Mouse (Mus musculus) frontal cortex, postnatal 36 days (tissue): ENCODE results near the gene Tmem101.

Experiments used
- DNase-seq, 2 experiments: peaks; one replicate each; pipeline ENCODE4 v3.0.0; 2022; ENCODE audit warnings: low spot score in 2 of 2

Gene Tmem101

DNA sequence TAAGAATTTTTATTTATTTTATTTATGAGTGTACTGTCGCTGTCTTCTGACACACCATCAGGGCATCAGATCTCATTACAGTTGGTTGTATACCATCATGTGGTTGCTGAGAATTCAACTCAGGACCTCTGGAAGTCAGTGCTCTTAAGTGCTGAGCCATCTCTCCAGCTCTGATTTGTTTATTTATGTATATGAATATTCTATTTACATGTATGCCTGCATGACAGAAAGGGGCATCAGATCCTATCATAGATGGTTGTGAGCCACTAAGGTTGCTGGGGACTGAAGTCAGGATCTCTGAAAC lies 534 bp upstream of the Tmem101 start:
- no peak for DNase-seq

DNA sequence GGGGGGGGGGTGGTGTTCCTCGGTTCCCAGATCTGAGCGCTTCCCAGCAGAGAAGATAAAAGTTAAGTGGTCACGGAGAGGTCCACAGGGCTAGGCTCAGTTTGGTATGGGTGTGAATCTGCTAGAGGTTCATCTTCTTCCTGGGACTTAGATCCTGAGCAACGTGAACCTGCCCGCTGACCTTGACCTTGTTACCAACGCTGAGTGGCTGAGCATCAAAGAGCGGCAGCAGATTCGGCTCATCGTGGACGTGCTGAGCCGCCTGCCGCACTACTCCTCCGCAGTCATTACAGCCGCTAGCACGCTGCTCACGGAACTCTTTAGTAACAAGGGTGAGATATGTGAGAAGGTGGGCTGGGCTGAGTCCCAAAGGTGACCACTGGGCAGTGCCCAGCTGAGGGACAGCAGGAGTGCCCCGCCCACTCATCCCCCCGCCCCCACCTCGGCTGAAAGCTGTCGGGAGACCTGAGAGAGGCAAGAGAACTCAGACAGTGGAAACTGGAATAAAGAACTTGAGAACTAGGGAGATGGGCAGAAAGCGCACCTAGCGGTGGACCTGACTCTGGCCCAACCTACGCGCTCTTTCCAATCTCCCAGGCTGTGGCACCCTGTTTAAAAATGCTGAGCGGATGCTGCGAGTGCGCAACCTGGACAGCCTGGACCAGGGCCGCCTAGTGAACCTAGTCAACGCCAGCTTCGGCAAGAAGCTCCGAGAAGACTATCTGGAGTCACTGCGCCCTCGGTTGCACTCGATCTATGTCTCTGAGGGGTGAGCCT lies 8.8 kb downstream of the Tmem101 start:
- DNase-seq: no peak

DNA sequence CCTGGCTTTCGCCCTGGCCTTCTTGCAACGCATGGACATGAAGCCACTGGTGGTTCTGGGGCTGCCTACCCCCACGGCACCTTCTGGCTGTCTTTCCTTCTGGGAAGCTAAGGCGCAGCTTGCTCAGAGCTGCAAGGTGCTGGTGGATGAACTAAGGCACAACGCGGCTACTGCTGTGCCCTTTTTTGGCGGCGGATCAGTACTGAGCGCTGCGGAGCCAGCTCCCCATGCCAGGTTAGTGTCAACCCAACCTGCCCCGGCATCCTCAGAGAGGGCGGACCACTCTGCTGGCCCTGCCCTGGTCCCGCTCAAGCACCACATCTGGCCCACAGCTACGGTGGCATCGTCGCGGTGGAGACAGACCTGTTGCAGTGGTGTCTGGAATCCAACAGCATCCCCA lies 9.7 kb downstream of the Tmem101 start:
- DNase-seq: no peak

DNA sequence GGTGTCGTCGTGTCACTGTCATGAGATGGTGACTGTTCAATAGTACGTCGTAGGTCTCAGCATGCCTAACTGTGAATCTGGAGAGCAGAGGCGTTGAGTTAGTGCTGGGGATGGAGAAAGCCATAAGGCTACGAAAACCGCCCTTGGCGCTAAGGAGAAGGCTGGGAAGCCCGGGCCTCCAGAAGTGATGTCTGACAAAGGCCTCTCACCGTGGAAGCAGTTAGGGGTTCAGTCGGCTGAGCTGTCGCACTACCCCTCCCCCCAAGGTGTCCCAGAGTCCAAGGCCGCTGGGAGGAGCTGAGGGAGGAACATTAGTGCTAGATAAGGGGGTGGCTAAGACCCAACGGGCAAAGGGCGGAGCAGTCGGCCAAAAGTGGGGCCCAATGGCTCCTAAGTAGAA lies 10.2 kb downstream of the Tmem101 start:
- no peak for DNase-seq

DNA sequence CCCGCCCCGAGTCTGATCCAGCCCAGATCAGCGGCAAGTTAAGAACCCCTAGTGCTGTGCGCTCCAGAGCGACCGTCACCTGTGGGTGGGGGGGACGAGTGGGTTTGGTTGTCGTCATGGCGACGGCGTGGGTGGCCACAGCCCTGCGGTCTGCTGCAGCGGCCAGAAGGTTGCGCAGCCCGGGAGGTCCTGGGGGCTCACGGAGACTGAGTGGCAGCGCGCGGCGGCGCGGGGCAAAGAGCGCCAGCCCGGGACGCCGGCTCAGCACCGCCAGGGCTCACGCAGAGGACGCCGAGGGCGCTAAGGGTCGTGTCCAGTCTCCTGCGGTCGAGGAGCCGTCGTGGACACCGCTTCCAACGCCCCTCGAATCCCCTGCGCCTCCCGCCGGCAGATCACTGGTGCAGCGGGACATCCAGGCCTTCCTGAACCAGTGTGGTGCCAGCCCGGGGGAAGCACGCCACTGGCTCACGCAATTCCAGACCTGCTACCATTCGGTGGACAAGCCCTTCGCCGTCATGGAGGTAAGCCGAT lies 10.7 kb downstream of the Tmem101 start, which contains the start of gene Nags:
Gene Nags (plus strand): TSS at position 43 of the 531 bp plus-strand sequence.
- no peak for DNase-seq

DNA sequence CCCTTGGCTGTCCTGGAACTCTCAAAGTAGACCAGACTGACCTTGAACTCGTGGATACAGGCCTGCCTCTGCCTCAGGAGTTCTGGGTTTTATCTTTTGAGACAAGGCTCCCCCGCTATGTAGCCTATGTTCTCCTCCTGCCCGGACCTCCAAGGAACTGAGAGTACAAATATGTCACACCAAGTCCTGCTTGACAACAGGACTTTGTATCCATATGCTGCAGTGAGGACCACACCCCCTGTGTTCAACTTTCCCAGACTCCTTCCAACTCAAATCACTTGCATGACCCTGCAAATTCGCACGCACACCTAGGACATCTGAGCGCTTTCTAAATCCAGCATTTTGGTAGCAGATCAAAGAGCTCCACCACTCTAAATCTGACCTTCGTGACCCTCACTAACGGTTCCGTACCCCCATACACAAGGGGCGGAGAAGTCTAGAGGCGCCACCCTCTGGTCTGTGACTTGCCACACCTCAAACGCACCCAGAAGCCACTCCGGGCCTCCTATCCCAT lies 11.2 kb downstream of the Tmem101 start:
- no peak for DNase-seq

DNA sequence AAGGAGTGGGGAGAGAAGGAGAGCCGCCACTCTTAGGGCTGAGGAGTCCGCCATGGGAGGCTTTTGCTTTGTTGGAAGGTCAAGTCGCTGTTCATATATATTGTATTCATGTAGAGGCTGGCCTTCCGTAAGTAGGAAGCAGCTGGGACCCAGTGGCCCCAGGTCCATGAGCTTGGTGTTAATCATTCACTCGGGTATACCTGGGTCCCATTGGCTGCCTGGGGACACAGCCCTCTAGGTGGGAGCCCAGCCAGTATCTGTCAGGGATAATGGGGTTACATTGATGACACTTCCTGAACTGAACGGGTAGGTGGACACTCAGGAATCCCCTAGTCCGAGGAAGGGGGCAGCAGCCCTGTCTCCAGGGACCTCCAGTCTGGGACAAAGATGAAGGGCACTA lies 13.8 kb downstream of the Tmem101 start:
- DNase-seq: no peak

DNA sequence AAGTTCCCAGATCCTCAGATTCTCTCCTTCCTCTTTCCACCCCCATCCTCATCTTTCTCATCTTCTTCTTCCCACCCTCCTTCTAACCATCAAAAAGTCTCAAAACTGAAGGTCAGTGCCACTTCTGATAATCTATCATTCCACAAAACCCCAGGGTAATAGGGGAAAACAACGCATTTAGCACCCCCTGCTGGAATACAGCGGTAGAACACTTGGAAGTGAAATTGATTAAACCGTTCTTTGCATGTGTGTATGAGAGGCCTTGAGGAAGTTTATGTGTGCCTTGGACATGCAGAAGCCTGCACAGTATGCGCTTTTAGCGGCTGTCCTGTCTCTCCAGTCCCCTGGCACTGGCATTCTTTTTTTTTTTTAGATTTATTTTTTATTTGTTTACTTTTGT lies 15.7 kb downstream of the Tmem101 start:
- peak; percentile 59 to 71 for DNase-seq

DNA sequence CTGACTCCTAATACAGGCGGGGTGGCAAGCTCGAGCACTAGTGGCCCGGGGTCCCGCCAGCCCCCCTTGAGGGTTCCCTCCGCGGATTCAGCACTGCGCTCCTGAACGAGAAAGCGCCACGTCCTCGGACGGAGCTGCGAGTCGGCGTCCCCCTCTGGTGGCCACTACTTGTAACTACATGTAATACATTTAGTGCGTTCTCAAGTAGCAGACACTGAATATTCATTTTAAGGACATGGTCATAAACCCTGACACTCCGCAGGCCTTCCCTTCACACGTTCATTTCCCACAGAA lies 17.8 kb downstream of the Tmem101 start:
- DNase-seq: peak; percentile 47 to 67

DNA sequence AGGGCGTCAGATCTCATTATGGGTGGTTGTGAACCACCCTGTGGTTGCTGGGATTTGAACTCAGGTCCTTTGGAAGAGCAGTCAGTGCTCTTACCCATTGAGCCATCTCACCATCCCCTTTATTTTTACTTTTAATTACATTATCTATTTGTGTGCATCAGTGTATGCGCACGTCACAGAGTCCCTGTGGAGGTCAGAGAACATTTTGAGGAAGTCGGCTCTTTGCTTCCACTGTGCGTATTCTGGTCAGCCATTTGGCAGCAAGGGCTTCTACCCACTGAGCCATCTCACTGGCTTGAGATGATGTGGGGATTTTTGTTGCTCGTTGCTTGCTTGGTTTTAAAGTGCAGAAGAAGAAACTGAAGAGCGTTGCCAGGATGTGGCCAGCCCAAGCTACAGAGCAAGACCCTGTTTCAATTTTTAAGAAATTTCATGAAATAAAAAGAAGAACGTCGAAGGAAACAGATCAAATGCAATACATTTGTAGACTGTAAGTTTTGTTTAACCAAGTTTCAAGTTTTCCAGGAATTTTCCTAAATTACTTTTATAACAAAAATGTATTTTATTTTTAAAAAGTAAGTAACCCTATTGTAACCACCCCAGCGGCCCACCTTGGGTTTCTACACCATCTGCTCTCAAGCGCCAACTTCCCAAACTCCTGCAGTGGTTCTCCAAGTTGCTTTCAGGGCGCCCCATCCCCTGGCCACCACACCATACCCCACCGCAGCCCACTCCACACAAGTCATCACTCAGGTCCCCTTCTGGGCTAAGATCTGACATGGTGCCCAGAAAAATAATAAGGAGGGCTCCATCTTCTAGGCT lies 18.4 kb downstream of the Tmem101 start:
- DNase-seq: no peak

DNA sequence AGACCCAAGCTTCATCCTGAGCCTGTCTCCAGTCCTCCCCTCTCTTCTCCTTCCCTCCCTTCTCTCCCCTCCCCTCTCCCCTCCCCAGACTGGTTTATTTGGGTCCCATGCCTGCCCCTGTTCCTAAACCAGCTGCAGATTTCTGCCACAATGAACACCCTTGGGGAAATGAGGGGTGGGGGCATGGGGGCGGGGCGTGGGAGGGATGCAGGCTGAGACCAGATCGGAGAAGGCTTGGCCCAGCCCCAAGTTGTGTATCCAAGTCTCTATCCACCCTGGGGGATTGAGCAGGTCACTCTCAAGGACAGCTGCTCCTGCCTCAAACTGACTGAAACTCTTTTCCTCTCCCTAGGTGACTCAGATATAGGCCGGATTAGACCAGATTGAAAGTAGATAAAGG lies 21.7 kb downstream of the Tmem101 start:
- no peak for DNase-seq

DNA sequence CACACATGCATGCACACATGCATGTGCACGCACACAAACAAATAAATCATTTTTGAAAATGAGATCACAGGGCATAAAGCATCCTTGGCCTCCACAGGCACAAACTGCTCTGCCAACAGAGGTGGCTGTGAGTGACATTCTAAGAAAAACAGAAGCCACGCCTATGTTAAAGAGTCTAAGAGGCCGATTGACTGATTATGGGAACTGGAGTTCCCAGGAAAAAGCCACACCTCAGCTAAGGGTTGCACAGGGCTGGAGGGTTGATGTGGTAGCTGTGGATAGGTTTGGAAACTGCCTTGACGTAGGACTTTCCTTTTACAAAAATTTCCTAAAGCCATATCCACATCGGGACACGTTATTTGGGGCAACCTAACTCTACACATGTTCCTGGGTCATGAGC lies 38.8 kb downstream of the Tmem101 start:
- DNase-seq: no peak

DNA sequence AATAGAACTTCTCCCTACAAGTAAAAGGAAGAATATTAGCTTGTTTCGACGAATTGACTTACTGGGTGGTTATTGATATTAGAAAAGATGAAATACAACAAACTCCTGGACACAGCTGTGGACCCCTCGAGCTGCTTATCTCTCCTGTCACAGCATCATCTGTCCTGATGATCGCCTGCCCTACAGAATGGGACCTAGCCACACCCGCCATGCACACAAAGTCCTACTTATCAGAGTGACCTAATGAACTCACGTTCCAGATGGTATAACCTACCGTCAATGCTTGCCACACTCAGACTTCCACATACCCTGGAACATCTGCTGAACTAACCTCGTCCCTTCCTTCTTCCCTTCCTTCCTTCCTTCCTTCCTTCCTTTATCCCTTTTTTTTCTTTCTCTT lies 40.0 kb downstream of the Tmem101 start:
- DNase-seq: no peak

DNA sequence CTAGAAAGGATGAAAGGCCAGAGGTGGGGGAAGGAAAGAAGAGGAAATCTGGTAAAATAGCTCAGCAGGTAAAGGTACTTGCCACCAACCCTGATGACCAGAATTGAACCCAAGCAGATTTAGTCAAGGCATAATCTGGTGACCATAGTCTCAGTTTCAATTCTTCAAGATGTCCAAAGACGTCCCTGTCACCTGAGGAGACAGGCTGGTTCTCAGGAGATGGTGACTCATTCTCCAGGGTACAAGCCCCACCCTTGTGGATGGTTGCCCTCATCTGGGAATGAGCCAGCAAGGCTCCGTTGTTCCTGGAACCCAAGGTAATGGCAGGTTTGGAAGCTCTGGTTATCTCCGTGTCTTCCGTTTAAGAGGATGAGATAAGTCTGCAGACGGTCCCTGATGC lies 44.6 kb downstream of the Tmem101 start:
- no peak for DNase-seq

DNA sequence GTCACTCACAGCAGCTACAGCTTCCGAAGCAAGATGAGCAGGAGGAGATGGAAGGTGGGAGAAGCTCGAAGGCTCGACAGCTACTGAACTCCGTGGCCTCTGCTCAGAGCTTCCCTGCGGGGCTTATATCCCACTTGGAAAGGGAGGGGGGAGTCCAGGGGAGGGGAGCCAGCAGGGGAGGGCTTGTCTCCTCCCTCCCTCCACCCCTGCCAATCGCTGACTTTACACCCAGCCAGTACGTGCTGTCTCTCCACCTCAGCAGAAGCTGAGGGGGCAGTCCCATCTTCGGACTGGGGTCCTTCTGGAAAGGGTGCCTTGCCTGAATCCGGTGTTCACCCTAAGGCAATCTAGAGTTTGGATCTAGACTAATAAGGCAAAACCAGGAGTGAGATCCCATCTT lies 48.5 kb downstream of the Tmem101 start, which contains the start of gene Pyy:
Gene Pyy (minus strand): TSS at position 101 of the 400 bp plus-strand sequence.
- no peak for DNase-seq

DNA sequence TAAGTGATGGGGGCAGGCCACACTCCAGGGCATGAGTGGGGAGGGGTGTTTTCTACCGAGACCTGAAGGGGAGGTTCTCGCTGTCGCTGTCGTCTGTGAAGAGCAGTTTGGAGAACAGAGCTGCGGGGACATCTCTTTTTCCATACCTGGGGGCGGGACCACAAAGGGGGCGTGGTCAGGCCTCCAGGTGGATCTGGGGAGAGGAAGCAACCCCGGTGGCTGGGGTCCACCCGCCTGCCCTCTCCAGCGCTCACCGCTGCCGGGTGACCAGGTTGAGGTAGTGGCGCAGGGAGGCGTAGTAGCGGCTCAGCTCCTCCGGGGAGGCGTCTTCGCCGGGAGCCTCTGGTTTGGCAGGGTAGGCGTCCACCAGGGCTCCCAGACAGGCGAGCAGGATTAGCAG lies 49.3 kb downstream of the Tmem101 start:
- DNase-seq: no peak
